Mouse (Mus musculus) regulatory T cell (primary cell): Measurements from ENCODE around the gene Carmil3.

Experiments
- in situ Hi-C: fragments of 300-600 bp; cut with MboI, MseI; formaldehyde crosslinking; loops from one replicate; pipeline ENCODE4 v1.15.1; 2025; ENCODE audit warnings: high pct_unique_total_duplicates

Gene Carmil3

GRCm38 (mm10) chr14:55490361-55491201 is at the start of gene Carmil3:
Carmil3 (plus strand) TSS chr14:55490651.
- in situ Hi-C loops, result no loop called here

DNA sequence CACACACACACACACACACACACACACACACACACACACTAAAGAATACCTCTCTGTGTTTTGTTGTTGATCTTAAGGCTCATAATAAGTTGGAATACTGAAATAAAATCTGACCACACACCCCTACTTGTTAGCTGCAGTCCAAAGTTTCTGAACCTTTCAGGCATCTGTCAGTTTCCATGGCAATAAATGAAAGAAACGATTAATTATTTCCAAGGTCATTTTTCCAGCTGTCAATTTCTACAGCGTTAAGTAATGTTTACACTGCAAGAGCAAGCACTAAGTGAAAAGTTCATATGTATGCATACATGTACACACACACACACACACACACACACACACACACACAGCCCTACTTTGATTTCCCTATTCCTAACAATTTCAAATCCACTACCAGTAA is 32.8 kb upstream of the Carmil3 start:
- in situ Hi-C loops, result no loop called here

DNA sequence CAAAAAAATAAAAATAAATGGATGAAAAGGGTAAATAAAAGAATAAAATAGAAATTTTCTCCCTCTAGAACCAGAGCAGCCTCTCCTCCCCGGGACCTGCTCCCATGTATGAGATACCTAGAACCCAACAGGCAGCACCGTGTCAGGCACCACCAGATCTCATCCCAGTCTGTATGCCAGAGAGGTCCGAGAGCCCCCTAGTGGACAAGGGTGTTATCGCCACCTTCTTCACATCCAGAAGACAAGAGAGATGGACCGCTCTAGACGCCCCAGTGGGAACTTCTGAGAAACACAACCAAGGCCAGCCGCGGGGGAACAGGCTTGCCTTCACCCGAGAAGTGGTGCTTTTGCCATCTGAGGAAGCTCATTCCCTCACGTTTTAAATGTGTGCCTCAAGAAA is 32.2 kb upstream of the Carmil3 start:
- in situ Hi-C loops, result no loop called here

DNA sequence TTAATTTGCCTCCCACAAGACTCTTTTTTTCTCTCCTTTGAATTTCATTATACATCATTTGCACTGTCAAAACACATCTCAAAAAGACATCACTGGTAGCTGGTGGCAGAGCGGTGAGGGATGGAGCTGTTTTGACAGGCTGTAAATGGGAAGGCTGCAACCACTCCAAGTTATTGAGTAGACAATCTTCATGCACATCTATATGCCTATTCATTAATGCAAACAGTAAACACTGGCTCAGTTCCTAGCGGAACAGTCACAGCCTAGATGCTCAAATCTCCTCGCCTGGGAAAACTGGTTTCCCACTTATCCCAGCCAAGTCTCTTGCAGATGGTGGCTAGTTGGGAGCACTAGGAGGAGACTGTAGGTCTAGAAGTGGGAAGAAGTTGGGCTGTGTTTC is 31.7 kb upstream of the Carmil3 start:
- in situ Hi-C loops, result no loop called here

GRCm38 (mm10) chr14:55459796-55460195 is 30.7 kb upstream of the Carmil3 start:
- in situ Hi-C loops, result no loop called here

DNA sequence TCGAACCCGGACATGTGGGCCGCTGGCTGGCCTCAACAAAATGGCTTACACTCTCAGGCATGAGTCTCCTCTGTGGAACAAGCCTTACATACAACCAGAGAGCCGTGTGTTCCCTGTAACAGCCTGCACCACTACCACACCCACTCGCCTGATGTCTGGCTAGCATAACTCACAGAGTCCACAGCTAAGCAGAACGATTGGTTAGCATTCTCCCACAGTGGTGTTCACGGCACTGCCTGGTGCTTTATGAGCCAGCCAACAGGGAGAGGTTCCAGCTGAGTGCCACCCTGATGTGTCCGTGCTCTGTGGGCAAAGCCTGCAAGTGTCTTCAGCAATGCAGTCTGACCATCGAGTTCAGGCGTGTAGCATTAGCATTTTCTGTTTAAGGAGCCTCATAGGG is 30.2 kb upstream of the Carmil3 start:
- in situ Hi-C loops, result no loop called here

DNA sequence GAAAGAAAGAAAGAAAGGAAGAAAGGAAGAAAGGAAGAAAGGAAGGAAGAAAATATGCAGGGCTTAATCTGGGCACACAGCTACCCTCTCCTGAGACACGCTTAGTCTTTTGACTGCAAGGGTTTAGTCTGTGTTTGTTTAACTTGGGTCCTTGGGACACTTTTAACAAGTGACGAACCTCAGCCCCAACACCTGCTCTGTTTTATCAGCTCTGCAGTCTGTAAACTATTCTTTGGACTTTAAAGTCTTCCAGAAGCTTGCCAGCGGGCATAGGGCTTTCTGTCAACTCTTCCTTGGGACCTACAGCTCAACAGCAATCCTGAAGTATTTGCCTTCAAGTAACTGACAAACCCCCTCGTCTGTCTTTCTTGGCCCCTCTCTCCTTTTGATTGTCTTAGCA is 28.7 kb upstream of the Carmil3 start:
- in situ Hi-C loops, result no loop called here

DNA sequence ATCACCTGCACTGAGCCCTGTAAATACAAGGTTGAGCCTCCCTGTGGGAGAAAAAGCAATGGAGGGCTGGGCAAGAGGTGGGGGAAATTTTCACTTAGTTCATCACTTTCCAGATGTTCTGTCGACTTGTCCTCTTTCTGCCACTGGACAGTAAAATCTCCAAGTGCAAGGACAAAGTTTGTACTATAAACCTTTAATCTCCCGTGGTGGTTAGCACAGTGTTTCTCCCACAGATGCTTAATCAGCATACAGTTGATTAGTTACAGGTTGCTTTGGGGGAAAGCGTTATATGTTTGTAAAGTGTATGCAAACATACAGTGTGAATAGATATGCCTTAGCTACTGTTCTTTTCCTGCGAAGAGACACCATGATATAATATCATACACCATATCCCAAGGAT is 24.0 kb upstream of the Carmil3 start:
- in situ Hi-C loops, result no loop called here

DNA sequence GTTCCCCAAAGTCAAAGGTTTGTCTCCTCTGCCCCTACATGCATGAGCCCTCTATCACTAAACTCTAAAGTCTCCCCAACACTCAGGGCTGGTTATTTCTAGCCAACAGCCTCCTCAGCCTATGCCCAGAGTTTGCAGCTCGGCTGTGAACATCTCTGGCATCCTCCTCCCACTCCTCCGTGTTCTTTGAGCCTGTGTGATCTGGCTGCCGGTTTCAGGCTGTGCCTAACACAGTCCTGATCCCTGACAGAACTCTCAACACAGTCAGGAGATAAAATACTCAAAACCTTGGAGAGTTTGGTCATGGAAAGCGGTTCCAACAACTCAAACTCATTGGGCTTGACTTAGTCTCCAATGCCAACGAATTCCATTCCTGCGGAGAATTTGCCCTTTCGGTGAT is 23.3 kb upstream of the Carmil3 start:
- in situ Hi-C loops, result no loop called here

GRCm38 (mm10) chr14:55468301-55468741 is 22.1 kb upstream of the Carmil3 start:
- in situ Hi-C loops, result no loop called here

- in situ Hi-C loops, result no loop called here
Observed at GRCm38 (mm10) chr14:55469041-55469440, 21.4 kb upstream of the Carmil3 start.

DNA sequence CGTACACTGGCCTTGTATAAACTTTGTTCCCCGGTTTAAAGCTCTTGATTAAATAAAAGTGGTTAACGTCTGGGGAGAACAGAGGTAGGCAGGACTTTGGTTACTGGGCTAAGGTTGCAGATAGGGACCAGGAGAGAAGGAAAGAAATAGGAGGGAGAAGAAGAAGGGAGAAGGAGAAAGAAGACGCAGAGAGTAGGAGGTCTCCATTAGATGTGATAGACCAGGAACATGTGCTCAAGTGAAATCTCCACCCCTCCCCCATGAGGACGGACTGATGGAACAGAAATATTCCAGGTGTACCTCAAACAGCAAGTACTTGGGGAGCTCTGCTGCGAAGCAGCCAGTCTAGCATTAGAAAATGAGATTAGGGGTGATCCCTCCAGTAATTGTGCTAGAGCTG is 20.6 kb upstream of the Carmil3 start:
- in situ Hi-C loops, result no loop called here

DNA sequence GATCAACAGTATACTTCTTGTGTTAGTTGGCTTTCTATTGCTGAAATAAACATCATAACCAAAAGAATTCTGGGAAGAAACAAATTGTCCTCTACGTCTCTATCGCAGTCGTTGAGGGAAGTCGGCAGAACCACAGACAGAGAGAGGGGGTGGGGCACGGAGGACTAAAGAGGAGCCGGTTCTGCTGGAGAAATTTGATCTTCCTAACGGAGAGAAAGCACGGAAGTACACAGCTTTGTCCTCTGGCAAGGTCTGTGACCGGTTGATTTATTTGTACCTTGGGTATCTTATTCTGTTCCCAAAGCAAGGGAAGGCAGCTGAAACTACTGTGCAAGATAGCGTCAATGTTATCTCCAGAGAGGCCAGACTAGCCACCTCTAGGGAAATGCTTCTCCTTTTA is 19.6 kb upstream of the Carmil3 start:
- in situ Hi-C loops, result no loop called here

GRCm38 (mm10) chr14:55475654-55476053 is 14.8 kb upstream of the Carmil3 start:
- in situ Hi-C loops, result no loop called here

DNA sequence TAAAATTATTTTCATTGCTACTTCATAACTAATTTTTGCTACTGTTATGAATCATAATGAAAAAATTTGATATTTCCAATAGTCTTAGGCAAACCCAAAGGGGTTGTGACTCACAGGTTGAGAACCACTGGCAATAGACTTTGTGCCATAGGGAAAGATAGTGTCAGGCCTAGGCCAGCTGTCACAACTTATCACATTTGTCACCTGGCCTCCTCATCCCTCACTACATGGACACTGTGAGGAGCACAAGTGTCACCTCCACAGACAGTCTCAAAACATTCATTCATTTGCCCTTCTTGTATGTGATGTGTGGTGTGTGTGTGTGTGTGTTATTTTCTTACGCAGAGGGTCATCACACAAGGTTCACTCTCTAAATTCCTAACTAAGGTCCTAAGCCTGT is 13.0 kb upstream of the Carmil3 start:
- in situ Hi-C loops, result no loop called here

DNA sequence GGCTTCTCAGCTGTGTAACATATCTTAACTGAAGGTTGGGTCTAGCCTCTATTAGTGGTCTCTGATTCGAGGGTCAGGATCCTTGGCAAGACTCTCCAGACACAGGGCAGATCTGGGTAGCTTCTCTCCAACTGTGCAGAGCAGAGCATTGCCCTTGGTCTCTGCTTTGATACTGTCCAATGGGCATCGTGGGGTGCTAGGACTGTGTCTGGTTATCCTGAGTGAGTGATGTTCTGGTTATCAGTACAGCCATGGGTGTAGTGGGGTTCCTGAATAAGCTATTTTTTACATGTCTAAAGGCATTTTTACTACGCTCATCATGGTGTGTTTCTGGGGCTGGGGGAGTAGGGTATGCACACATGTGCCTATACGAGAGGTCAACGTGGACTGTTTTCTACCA is 12.6 kb upstream of the Carmil3 start:
- in situ Hi-C loops, result no loop called here

DNA sequence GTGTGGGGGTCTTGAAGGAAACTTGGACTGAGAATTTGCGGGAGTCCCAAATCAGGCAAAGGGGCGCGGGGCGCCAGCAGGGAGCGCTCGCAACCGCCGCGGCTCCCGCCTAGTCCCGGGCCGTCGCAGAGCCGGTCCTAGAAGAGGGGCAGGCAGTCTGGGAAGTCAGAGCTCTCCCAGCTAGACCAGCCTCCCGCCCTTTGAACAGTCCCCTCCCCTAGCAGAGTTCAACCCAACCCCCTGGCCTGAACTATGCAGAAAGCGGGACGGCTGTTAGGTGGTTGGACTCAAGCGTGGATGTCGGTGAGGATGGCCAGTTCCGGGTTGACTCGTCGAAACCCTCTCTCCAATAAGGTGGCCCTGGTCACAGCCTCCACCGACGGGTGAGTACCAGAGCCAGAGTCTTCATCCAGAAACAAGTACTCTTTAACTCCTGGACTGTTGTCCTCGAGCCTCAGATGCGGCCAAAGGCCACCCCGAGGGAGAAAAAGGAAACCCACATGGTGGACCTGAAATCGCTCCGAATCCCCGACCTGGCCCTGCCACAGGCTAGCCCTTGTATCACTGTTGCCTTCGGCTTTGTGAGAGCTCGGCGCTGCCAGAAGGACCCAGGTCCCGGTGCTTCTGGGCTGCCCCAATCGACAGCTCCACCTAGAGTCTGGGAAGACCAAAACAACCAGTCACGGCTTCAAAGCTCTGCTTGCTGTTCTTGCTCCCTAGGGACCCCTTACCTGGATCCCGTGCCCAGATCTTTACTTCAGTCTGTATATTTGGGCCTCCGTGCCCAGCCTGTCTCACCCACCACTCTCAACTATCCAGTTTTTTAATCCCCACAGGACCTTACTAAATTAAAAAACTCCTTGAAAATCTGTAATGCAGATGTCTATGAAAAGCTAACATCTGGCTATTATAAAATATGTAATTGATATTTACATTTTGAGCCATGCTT is 11.5 kb upstream of the Carmil3 start, which contains the start of gene Dhrs4:
Gene Dhrs4 (plus strand): TSS at position 108 of the 949 bp plus-strand sequence.
- in situ Hi-C loops, result no loop called here

DNA sequence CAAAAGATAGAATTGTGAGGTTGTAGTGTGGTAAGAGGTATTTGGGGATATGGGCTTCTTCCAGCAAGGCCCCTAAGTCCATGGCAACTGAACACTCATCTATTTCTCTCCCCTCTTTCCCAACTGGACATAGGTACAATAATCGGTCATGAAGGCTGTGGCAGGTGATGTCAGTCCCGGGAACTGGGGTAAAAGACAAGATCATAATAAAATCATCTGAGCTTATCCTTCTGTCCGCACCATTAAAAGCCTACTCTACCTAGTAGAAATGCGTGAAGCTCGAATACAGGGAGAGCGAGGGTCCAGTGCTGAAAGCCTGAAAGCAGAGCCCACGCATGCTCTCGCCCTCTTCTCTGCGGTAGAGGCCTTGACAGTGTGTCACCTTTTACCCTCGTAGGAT is 10.8 kb upstream of the Carmil3 start:
- in situ Hi-C loops, result no loop called here

DNA sequence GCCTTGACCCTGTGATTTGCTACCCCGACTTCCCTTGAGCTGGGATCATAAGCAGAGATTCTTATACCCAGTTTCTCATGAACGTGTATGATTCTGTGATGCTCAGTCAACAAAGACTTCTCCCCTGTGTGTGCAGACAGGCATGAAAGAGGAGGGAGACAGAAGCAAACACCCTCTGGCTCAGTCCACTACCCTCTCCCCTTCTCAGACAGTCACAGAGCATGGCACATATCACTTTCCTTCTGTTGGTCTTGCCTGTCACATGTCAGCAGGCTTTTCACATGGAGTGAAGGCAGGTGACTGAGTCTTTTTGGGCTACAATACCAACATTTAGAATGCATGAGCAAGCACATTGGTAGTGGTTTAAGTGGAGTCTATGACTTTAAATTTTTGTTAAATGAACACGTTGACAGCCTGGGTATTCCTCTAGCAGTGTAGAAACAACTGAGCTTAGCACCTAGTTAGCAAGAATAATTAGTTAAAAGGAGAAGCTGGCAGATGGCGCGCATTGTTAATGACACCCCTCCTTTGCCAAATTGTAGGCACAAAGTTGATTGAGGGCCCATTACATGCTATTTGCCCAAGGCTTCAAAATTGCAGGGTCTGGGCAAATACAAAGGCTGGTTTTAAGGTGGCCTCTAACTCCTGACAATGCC is 5.9 kb upstream of the Carmil3 start:
- in situ Hi-C loops, result no loop called here

- in situ Hi-C loops, result no loop called here
Observed at GRCm38 (mm10) chr14:55486836-55487235, 3.6 kb upstream of the Carmil3 start.

GRCm38 (mm10) chr14:55491291-55491833 is 911 bp downstream of the Carmil3 start:
- in situ Hi-C loops, result no loop called here

DNA sequence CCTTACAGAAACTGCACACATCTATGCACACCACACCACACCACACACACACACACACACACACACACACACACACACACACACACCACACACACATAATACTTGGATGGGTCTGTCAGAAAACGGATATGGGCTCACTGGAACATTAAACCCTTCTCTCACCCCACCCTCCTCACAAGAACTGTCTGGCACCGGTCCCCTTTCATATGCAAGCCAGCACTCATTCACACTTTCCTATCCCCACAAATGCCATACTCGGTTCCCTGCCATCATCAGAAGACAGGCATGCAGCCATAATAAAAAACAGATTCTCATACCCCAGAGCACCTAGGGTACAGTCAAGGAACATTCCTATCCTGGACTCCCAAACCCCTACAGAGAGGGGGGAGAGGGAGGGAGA is 1.7 kb downstream of the Carmil3 start:
- in situ Hi-C loops, result no loop called here
